Mouse (Mus musculus) ES-E14 (cell line): Measurements from ENCODE around the gene Olfr194.

Experiments used
- CHD2 ChIP-seq: IDR thresholded peaks from 2 replicates; pipeline ENCODE4 v1.6.1; 2014; ENCODE audit warnings: mild to moderate bottlenecking, low read depth, low read length, inconsistent platforms
- HCFC1 ChIP-seq: IDR thresholded peaks from 2 replicates; pipeline ENCODE4 v1.6.1; 2012; ENCODE audit warnings: low read length, inconsistent platforms, borderline replicate concordance; ENCODE audit not compliant: insufficient read depth
- MAFK ChIP-seq: IDR thresholded peaks from 2 replicates; pipeline ENCODE4 v1.6.1; 2014; ENCODE audit warnings: mild to moderate bottlenecking, low read depth, low read length, inconsistent platforms; ENCODE audit not compliant: insufficient read depth
- ZC3H11A ChIP-seq: IDR thresholded peaks from 2 replicates; pipeline ENCODE4 v1.6.1; 2012; ENCODE audit warnings: low read depth, mild to moderate bottlenecking, inconsistent platforms, low read length, borderline replicate concordance

GRCm38 (mm10) chr16:59120969-59121368 lies at the start of gene Olfr194:
- TF ChIP-seq ZC3H11A (no peak), HCFC1 (no peak), MAFK (no peak), CHD2 (no peak)
